Mouse (Mus musculus): ENCODE measurements around the gene Ccnb1. TPM values are rescaled to one million over a fixed set of nuclear protein-coding genes. Genes with fewer than 3 reads are reported as not detected.
"Not testable (repeated sequence)": the region's sequence is repeated elsewhere in the genome, so short reads cannot be mapped to it uniquely, and the experiment has no call there.

Gene Ccnb1
- total and polyA plus RNA-seq, 3 experiments = 139 to 682 (median 229) TPM

- Histone ChIP-seq H3K4me3 (ENCODE audit: control insufficient read depth in 1 of 2, insufficient read depth in 1 of 2, low read depth in 2 of 2, low read length in 2 of 2) (peak overlapping the region in 1 of 2 experiments; percentile 86; a peak in 3 of 4 replicates), H3K9ac (ENCODE audit: control insufficient read depth, low read depth, low read length, poor library complexity, severe bottlenecking) (peak overlapping the region; percentile 80), H3K27ac (ENCODE audit: control insufficient read depth, low read depth, low read length) (peak overlapping the region; percentile 88), H3K79me2 (ENCODE audit: control insufficient read depth, insufficient read depth, low read length, poor library complexity) (peaks cover 31% of the 10 kb centered on the region), H3K36me3 (ENCODE audit: control insufficient read depth in 1 of 2, insufficient read depth in 2 of 2, low read length in 2 of 2) (peaks cover 2 to 25% of the 10 kb centered on the region in 2 experiments; a peak in 3 of 4 replicates)
- not testable (repeated sequence) for H3K4me1 ChIP-seq (ENCODE audit: control insufficient read depth in 1 of 2, insufficient read depth in 2 of 2, low read length in 2 of 2); DNase-seq (ENCODE audit: low read depth, low spot score); H3K27me3 ChIP-seq (ENCODE audit: control insufficient read depth in 1 of 2, insufficient read depth in 2 of 2, low read length in 2 of 2); H3K9me3 ChIP-seq (replicated peaks; ENCODE audit: insufficient read depth, low read length)
- TF ChIP-seq TBP (IDR thresholded peaks at IDR 0.05; ENCODE audit: low read depth, low read length) = 0 out of 2 replicates have a peak, but pooled peaks have one; percentile 27
- peak in 1 of 3 experiments; percentile 20; a peak in 1 of 6 replicates for TF ChIP-seq CTCF (IDR thresholded peaks at IDR 0.05 in 2 of 3, conservative IDR thresholded peaks at IDR 0.05 in 1 of 3; ENCODE audit: control insufficient read depth in 1 of 3, insufficient read depth in 1 of 3, low read depth in 2 of 3, low read length in 3 of 3, poor library complexity in 1 of 3, severe bottlenecking in 1 of 3)
Observed at GRCm38 (mm10) chr13:100731462-100732046, 54.8 kb downstream of the Ccnb1 start.

- H3K4me1 ChIP-seq (ENCODE audit: control insufficient read depth in 1 of 2, insufficient read depth in 2 of 2, low read length in 2 of 2) = peaks cover 4 to 12% of the 10 kb centered on the region in 2 experiments
- peaks cover 34% of the 10 kb centered on the region for H3K79me2 ChIP-seq (ENCODE audit: control insufficient read depth, insufficient read depth, low read length, poor library complexity)
- peaks cover 2 to 29% of the 10 kb centered on the region in 2 experiments; a peak in 3 of 4 replicates for H3K36me3 ChIP-seq (ENCODE audit: control insufficient read depth in 1 of 2, insufficient read depth in 2 of 2, low read length in 2 of 2)
- DNase-seq (ENCODE audit: low read depth, low spot score) = peak; percentile 98
- H3K27me3 ChIP-seq (ENCODE audit: control insufficient read depth in 1 of 2, insufficient read depth in 2 of 2, low read length in 2 of 2) = no peaks in the 10 kb centered on the region
- H3K4me3 ChIP-seq (ENCODE audit: control insufficient read depth in 1 of 2, insufficient read depth in 1 of 2, low read depth in 2 of 2, low read length in 2 of 2) = peak within 1 kb of the TSS; percentile 69 to 86
- peak within 1 kb of the TSS; percentile 80 for H3K9ac ChIP-seq (ENCODE audit: control insufficient read depth, low read depth, low read length, poor library complexity, severe bottlenecking)
- no peaks in the 10 kb centered on the region for H3K9me3 ChIP-seq (replicated peaks; ENCODE audit: insufficient read depth, low read length)
- peak within 1 kb of the TSS; percentile 88 for H3K27ac ChIP-seq (ENCODE audit: control insufficient read depth, low read depth, low read length)
- TF ChIP-seq ZMIZ1 (IDR thresholded peaks at IDR 0.05; ENCODE audit: low read depth, low read length) (peak; percentile 41; the same call in 1 of the 2 replicates), MEF2A (IDR thresholded peaks at IDR 0.05; ENCODE audit: extremely low read depth, insufficient replicate concordance, low read depth, low read length, poor library complexity, severe bottlenecking) (no peak), BHLHE40 (IDR thresholded peaks at IDR 0.05; ENCODE audit: borderline replicate concordance, low read depth, low read length) (peak; percentile 88), ZNF384 (IDR thresholded peaks at IDR 0.05; ENCODE audit: low read depth, low read length) (peak; percentile 44; the same call in 1 of the 2 replicates), GATA1 (IDR thresholded peaks at IDR 0.05; ENCODE audit: low read depth, low read length) (no peak), RCOR1 (IDR thresholded peaks at IDR 0.05; ENCODE audit: low read depth, low read length) (no peak; the same call in 1 of the 2 replicates), POLR2AphosphoS5 (IDR thresholded peaks at IDR 0.05; ENCODE audit: borderline replicate concordance, low read depth, low read length) (no peak; the same call in 1 of the 2 replicates), USF1 (IDR thresholded peaks at IDR 0.05; ENCODE audit: low read depth, low read length) (peak; percentile 91), MAX (IDR thresholded peaks at IDR 0.05; ENCODE audit: low read length) (peak; percentile 99), MYB (IDR thresholded peaks at IDR 0.05; ENCODE audit: low read depth, low read length) (no peak), POLR2AphosphoS2 (IDR thresholded peaks at IDR 0.05; ENCODE audit: low read length) (no peak), MXI1 (IDR thresholded peaks at IDR 0.05; ENCODE audit: low read depth, low read length) (peak; percentile 100), JUND (IDR thresholded peaks at IDR 0.05; ENCODE audit: low read depth, low read length) (no peak), CTCF (IDR thresholded peaks at IDR 0.05 in 2 of 3, conservative IDR thresholded peaks at IDR 0.05 in 1 of 3; ENCODE audit: control insufficient read depth in 1 of 3, insufficient read depth in 1 of 3, low read depth in 2 of 3, low read length in 3 of 3, poor library complexity in 1 of 3, severe bottlenecking in 1 of 3) (no peak), SIN3A (IDR thresholded peaks at IDR 0.05; ENCODE audit: low read length) (peak; percentile 99), EP300 (IDR thresholded peaks at IDR 0.05; ENCODE audit: low read depth in 1 of 2, low read length in 2 of 2) (no peak; a peak in 1 of 4 replicates), USF2 (IDR thresholded peaks at IDR 0.05; ENCODE audit: borderline replicate concordance in 1 of 2, insufficient read depth in 1 of 2, low read depth in 1 of 2, low read length in 2 of 2) (peak in 1 of 2 experiments; percentile 32; a peak in 1 of 4 replicates), NRF1 (IDR thresholded peaks at IDR 0.05; ENCODE audit: insufficient read depth, low read depth, low read length, poor library complexity, severe bottlenecking) (no peak), MAZ (IDR thresholded peaks at IDR 0.05; ENCODE audit: low read depth, low read length) (peak; percentile 80; the same call in 1 of the 2 replicates), ZC3H11A (IDR thresholded peaks at IDR 0.05; ENCODE audit: low read depth, low read length) (no peak), ETS1 (IDR thresholded peaks at IDR 0.05; ENCODE audit: low read depth, low read length) (peak; percentile 26; the same call in 1 of the 2 replicates), KAT2A (conservative IDR thresholded peaks at IDR 0.05; ENCODE audit: low read depth, low read length) (peak; percentile 64; the same call in 1 of the 2 replicates), SMC3 (IDR thresholded peaks at IDR 0.05; ENCODE audit: low read depth, low read length) (no peak), NELFE (IDR thresholded peaks at IDR 0.05; ENCODE audit: low read depth, low read length) (peak; percentile 83), CHD2 (IDR thresholded peaks at IDR 0.05; ENCODE audit: low read length) (no peak), POLR2A (IDR thresholded peaks at IDR 0.05; ENCODE audit: control insufficient read depth in 1 of 2, insufficient read depth in 1 of 2, low read depth in 1 of 2, low read length in 2 of 2, poor library complexity in 1 of 2) (peak; percentile 5 to 88; a peak in 2 of 4 replicates), GABPA (IDR thresholded peaks at IDR 0.05; ENCODE audit: low read depth, low read length) (no peak), MYC (IDR thresholded peaks at IDR 0.05; ENCODE audit: low read depth, low read length) (peak; percentile 100), UBTF (IDR thresholded peaks at IDR 0.05; ENCODE audit: borderline replicate concordance, insufficient read depth, low read depth, low read length) (no peak)
Observed at GRCm38 (mm10) chr13:100730861-100731176, 55.6 kb downstream of the Ccnb1 start, which contains the start of gene Cdk7. Cdk7 (minus strand) TSS chr13:100730939.
